Mouse (Mus musculus) adrenal gland, postnatal 36 days (tissue): ENCODE data around the gene Wdcp. TPM values are rescaled to one million over a fixed set of nuclear protein-coding genes. Genes with fewer than 3 reads are reported as not detected.
"Not testable (repeated sequence)": the region's sequence is repeated elsewhere in the genome, so short reads cannot be mapped to it uniquely, and the experiment has no call there.

Experiments used
- DNase-seq, 2 experiments: peaks; one replicate each; pipeline ENCODE4 v3.0.0; 2021; ENCODE audit warnings: mixed read lengths in 1 of 2
- total RNA-seq, 2 experiments: library from RNA; stranded (reverse); gene quantifications; 2 replicates each; pipeline ENCODE4 v1.2.3; 2021

The Wdcp gene
- total RNA-seq, 2 experiments from 2014 or later, result 7.3 to 8.4 TPM

- no peak for DNase-seq
Observed at GRCm38 (mm10) chr12:4868924-4869323, 25.8 kb downstream of the Wdcp start.

- no peak for DNase-seq
Observed at GRCm38 (mm10) chr12:4871260-4871659, 28.2 kb downstream of the Wdcp start.

DNA sequence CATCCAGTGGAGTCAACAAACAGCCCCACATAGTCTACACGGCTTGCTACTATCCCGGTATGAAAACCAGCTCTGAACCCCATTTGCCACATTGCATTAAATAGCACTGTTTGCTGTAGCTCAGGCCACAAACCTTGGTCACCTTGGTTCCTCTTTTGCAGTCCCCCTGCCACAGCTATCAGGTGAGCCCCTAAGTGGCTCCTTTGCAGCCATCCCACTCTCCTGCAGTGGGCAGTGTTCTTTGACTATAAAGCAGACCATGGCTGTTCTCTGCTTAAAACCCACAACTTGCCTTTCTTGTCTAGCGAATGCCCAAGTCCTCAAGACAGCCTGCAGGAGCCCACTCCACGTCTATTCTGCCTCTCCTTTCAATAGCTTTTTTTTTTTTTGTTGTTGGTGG lies 29.2 kb downstream of the Wdcp start:
- no peak for DNase-seq

DNA sequence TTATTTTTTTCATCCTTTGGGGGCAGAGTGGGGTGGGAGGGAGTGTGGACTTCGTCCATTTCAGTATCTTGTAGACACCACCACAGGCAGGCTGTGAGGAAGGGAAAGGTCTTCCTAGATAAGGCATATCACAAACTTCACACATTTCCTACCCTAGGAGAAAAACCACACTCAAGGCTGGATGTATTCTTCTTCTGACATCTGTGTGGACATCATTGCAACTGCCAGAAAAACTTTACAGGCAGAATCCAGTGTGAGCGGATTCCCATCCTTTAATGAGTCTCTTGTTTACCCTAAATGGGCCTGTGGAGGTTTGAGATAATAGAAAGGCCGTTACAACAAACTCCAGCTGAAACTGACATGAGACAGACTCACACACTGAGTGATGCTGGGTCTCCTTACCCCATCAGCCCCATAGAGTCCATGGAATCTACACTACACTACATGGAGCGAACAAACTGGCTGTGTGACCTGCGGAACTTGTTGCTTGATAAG lies 29.9 kb downstream of the Wdcp start:
- no peak for DNase-seq

- no peak for DNase-seq
Observed at GRCm38 (mm10) chr12:4873531-4873930, 30.4 kb downstream of the Wdcp start.

GRCm38 (mm10) chr12:4874161-4874927 lies 31.2 kb downstream of the Wdcp start, which contains the start of gene Mfsd2b:
TSS of gene Mfsd2b (minus strand) at chr12:4874359.
- peak; percentile 85 to 86 for DNase-seq

- no peak for DNase-seq
Observed at GRCm38 (mm10) chr12:4875623-4876022, 32.5 kb downstream of the Wdcp start.

DNA sequence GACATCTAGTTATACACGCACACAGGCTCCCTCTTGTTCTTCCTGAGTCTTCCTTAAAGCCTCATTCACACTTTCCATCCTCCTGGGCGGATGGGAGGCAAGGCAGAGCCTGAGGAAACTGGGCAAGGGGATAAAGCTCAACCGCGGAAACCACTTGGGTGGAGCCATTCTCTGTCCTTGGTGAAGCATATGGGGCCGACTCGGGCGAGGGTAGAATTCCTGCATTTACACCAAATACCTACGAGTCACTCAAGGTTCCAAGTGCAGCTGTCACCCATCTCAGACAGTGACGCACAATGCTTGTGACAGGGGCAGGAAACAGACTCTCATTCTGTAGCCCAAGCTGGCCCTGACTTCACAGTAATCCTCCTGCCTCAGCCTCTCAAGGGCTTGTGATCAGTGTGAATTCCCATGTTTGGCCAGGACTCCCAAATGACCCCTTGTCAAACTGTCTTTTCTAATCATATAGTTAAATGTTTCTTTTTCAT lies 35.2 kb downstream of the Wdcp start:
- no peak for DNase-seq

GRCm38 (mm10) chr12:4879048-4879447 lies 35.9 kb downstream of the Wdcp start:
- DNase-seq, result peak in 1 of 2 experiments; percentile 7

- no peak for DNase-seq
Observed at GRCm38 (mm10) chr12:4882086-4882485, 39.0 kb downstream of the Wdcp start.

DNA sequence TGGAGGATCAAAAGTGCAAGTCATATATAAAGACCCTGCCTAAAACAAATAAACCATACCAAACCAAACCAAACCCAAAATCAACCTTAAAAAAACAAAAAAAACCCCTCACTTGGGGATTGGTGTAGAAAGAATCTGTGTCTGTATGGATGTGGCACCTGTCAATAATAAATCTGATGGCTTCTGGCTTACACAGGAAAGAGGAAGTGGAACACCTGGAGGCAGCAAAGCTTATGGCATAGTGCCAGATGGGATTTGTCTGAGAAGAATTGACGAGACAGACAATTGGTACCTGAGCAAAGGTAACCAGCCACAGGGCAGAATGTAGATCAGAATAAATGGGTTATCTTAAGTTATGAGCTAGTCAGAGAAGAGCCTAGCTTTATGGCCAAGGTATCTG lies 42.0 kb downstream of the Wdcp start:
- no peak for DNase-seq

DNA sequence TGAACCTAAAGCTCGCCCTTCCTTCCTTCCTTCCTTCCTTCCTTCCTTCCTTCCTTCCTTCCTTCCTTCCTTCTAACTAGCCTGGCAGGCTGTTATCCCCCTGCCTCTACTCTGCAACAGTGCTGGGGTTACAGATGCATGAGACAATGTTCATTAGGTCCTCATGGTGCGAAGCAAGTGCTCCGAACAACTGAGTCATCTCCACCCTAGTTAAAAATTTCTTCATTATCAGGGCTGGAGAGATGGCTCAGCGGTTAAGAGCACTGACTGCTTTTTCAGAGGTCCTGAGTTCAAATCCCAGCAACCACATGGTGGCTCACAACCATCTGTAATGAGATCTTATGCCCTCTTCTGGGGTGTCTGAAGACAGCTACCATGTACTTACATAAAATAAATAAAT lies 43.5 kb downstream of the Wdcp start:
- not testable (repeated sequence) for DNase-seq

GRCm38 (mm10) chr12:4888739-4889138 lies 45.6 kb downstream of the Wdcp start:
- DNase-seq, result no peak

DNA sequence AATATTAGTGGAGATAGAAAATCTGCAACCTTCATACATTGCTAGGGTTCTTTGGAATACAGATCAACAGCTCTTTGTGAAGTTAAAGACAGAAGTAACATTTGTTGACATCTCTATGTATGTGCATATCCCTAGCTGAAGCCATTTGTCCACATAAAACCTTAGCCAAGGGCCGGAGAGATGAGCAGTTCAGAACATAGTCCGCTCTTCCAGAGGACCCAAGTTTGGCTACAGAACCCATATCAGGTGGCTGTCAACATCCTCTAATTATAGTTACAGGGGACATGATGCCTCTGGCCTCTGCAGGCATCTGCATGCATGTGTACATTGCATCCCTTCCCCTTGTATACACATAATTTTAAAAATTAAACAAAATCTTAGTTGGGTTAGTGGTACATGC lies 46.1 kb downstream of the Wdcp start:
- no peak for DNase-seq

GRCm38 (mm10) chr12:4889891-4890290 lies 46.8 kb downstream of the Wdcp start:
- no peak for DNase-seq

GRCm38 (mm10) chr12:4898024-4898423 lies 54.9 kb downstream of the Wdcp start:
- no peak for DNase-seq

DNA sequence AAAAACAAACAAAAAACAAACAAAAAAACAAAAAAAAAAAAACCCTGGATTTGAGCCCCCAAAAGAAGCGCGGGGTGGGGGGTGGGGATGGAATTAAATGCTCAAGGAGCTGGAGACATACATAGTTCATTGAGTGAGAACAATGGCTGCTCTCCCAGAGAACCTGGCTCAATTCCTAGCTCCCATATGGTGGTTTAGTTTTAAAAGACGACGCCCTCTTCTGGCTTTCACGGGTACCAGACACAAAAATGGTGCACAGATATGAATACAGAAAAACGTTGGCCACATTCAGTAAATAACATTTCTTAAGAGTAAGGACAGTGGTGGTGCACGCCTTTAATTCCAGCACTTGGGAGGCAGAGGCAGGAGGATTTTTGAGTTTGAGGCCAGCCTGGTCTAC lies 62.8 kb downstream of the Wdcp start:
- DNase-seq, result no peak

DNA sequence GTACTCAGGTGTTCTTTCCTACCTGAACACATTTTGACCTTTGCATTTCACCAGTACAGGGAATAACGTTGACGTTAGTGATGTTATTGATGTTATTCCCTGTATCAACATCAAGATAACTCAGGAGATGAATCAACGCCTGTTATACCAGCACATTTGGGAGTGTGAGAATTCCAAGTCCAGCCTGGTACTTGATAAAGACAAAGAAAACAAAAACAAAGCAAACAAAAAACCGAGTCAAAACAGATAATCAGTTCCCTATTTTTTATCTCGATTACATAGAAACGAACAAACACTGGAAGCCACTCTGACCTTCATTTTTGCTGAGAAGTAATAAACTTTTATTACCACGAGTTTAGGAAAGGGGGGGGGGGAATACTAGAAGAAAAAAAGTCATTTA lies 63.4 kb downstream of the Wdcp start:
- DNase-seq, result no peak

- DNase-seq, result peak; percentile 97 to 99
Observed at GRCm38 (mm10) chr12:4906951-4907906, 64.1 kb downstream of the Wdcp start, which contains the start of gene Ubxn2a. TSS of gene Ubxn2a (minus strand) at chr12:4907705.

DNA sequence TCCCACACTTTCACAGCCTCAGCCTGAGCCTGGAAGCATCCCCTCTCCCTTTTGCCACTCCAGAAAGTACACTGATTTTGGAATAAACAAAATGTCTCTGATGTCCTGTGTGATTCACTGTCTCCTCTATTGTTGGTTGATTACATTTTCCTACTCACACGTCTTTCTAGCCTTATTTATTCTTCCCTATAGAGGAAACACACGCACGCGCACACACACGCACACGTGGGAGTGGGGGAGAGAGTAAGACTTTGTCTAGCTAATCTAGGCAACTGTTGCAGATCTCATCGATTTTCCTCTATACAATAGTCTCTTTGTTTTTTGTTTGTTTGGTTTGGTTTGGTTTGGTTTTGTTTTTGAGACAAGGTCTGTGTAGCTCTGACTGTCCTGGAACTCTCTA lies 65.3 kb downstream of the Wdcp start:
- DNase-seq, result no peak
